Mouse (Mus musculus) hindbrain, embryonic 14.5 days (tissue): Measurements from ENCODE around the gene Gsdme. TPM values are rescaled to one million over a fixed set of nuclear protein-coding genes. Genes with fewer than 3 reads are reported as not detected.

Experiments used
- ATAC-seq: fragments of 200-750 bp; cut with Nextera tagmentation; 2 replicates; pipeline ENCODE4 v1.8.0; 2017; ENCODE audit warnings: moderate number of reproducible peaks, mild to moderate bottlenecking, moderate TSS enrichment, moderate library complexity; ENCODE audit not compliant: low FRiP score
- DNase-seq: peaks from one replicate; pipeline ENCODE4 v3.0.0-alpha.2; 2015; ENCODE audit warnings: low spot score
- H3K27ac ChIP-seq: fragments of 300-500 bp; sonication (generic); 2 replicates; pipeline ENCODE4 v1.5.1; 2014; ENCODE audit warnings: mild to moderate bottlenecking, moderate library complexity
- H3K27me3 ChIP-seq: fragments of 300-500 bp; sonication (generic); 2 replicates; pipeline ENCODE4 v1.6.1; 2014; ENCODE audit warnings: mild to moderate bottlenecking, low read length, mixed read lengths; ENCODE audit not compliant: control insufficient read depth, insufficient read depth
- H3K36me3 ChIP-seq: fragments of 300-500 bp; sonication (generic); replicated peaks from 2 replicates; pipeline ENCODE4 v1.6.1; 2014; ENCODE audit not compliant: control insufficient read depth, insufficient read depth
- H3K4me1 ChIP-seq: fragments of 300-500 bp; sonication (generic); replicated peaks from 2 replicates; pipeline ENCODE4 v1.6.1; 2014; ENCODE audit warnings: antibody characterized with exemption, low read length, mixed read lengths; ENCODE audit not compliant: control insufficient read depth, insufficient read depth
- H3K4me2 ChIP-seq: fragments of 300-500 bp; sonication (generic); replicated peaks from 2 replicates; pipeline ENCODE4 v1.6.1; 2014; ENCODE audit warnings: mild to moderate bottlenecking, moderate library complexity
- H3K4me3 ChIP-seq: fragments of 300-500 bp; sonication (generic); replicated peaks from 2 replicates; pipeline ENCODE4 v1.5.1; 2014; ENCODE audit warnings: mild to moderate bottlenecking, low read length
- H3K9ac ChIP-seq: fragments of 300-500 bp; sonication (generic); 2 replicates; pipeline ENCODE4 v1.6.1; 2014
- H3K9me3 ChIP-seq: fragments of 300-500 bp; sonication (generic); 2 replicates; pipeline ENCODE4 v1.6.1; 2016; ENCODE audit warnings: low read length; ENCODE audit not compliant: control insufficient read depth
- WGBS: fragments of 180-500 bp; shearing (Covaris S2); extraction: QIAGEN DNeasy Blood & Tissue Kit; methylation state at CpG from one replicate; pipeline ENCODE4 v1.1.7; 2014; 5-methylcytosine and 5-hydroxymethylcytosine counted together
- polyA plus RNA-seq: library from polyadenylated mRNA; unstranded; fragments of >200 nt; fragmentation: Nextera tagmentation; extraction: Ambion mirVana; gene quantifications from 2 replicates; pipeline ENCODE4 v1.2.1, GENCODE M21; 2014

Gsdme gene
- polyA plus RNA-seq, 1 experiment from 2014 or later = 83.8 TPM

DNA sequence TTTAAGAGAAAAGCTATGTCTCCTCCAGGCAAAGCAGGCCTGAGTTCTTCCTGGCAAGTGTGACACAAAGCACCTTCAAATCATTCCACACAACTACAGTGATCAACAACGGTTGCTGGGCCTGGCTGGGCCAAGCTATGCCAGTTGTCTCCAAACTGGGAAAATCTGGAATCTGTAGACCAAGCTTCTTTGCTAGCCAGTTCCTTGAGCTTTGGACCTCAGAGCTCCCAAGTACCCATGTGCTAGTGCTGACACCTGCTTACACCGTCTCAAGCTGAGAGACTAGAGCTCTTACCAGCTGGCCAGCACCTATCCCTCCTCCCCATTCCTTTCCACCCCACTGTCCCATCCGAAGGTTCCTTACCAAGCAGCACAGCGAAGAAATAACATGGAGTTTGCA is 47.7 kb downstream of the Gsdme start:
- Histone ChIP-seq H3K27me3 (no peaks in the 10 kb centered on the region), H3K4me2 (no peak overlapping the region), H3K27ac (no peak overlapping the region), H3K9me3 (no peaks in the 10 kb centered on the region), H3K36me3 (peaks cover 28% of the 10 kb centered on the region), H3K4me1 (no peaks in the 10 kb centered on the region), H3K9ac (no peak overlapping the region), H3K4me3 (no peak overlapping the region)
- ATAC-seq (no peak), DNase-seq (no peak)
- 92% methylated on average over 4 of the region's 4 CpGs for WGBS

- WGBS = 85% methylated on average over 2 of the region's 2 CpGs
- Histone ChIP-seq H3K27ac (no peak overlapping the region), H3K27me3 (no peaks in the 10 kb centered on the region), H3K9me3 (no peaks in the 10 kb centered on the region), H3K4me3 (no peak overlapping the region), H3K4me1 (no peaks in the 10 kb centered on the region), H3K36me3 (peaks cover 28% of the 10 kb centered on the region), H3K9ac (no peak overlapping the region), H3K4me2 (no peak overlapping the region)
- ATAC-seq = no peak
- no peak for DNase-seq
These were observed 48.3 kb downstream of the Gsdme start for GRCm38 (mm10) chr6:50215373-50215745.

DNA sequence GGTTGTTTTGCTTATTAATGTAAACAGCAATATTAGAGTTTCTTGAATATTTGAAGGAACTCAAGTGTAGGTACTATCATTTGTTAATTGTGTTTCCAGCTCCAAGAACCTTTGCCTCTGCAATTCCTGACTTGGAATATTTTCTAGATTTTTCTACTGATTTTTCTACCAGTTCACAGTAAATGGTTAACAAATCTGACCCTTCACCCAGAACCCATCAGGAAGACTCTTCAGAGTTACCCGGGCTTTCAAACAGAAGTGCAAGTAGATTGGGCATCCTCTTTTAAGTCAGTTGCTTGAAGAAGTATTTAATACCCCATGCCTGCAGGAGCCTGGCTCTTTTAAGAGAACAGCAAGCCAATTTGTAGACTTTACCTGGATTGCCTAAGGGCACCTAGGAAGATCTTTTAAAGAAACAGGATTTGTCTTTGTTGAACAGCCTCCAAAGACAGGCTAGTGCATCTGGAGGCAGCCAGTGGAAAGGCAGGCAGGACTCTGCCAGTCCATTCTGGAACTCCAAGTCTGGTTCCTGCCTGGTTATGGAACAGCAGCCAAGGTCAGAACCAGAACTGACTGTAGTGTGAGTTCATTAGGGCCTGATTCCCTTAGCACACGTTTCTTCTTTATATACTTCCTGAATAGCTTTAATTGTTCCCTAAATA is 48.8 kb downstream of the Gsdme start:
- no peak overlapping the region for H3K27ac ChIP-seq
- DNase-seq (no peak), ATAC-seq (no peak)
- H3K27me3 ChIP-seq = no peaks in the 10 kb centered on the region
- WGBS = 77% methylated on average over 2 of the region's 2 CpGs
- no peak overlapping the region for H3K9ac ChIP-seq
- peaks cover 28% of the 10 kb centered on the region for H3K36me3 ChIP-seq
- no peak overlapping the region for H3K4me3 ChIP-seq
- H3K4me1 ChIP-seq = no peaks in the 10 kb centered on the region
- H3K4me2 ChIP-seq = no peak overlapping the region
- H3K9me3 ChIP-seq = no peaks in the 10 kb centered on the region

DNA sequence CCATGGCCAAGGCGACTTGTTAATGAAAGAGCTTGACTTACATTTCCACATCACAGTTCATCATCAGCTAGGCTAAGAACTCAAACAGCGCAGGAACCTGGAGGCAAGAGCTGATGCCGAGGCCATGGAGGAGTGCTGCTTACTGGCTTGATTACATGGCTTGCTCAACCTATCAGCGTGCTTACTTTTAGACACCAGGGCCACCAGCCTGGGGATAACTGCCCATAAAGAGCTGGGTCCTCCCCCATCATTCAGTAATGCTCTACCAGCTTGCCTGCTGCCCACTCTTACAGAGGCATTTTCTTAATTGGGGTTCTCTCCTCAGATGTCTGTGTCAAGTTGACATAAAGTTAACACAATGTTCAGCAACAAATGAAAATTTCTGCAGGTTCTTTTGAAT is 58.6 kb downstream of the Gsdme start:
- peaks cover 9% of the 10 kb centered on the region; the same call in 1 of the 2 replicates for H3K36me3 ChIP-seq
- DNase-seq (no peak), ATAC-seq (no peak)
- 96% methylated on average over 4 of the region's 4 CpGs for WGBS
- H3K4me2 ChIP-seq = no peak overlapping the region
- no peak overlapping the region for H3K4me3 ChIP-seq
- H3K9me3 ChIP-seq = no peaks in the 10 kb centered on the region
- no peak overlapping the region for H3K27ac ChIP-seq
- no peaks in the 10 kb centered on the region for H3K27me3 ChIP-seq
- no peaks in the 10 kb centered on the region for H3K4me1 ChIP-seq
- H3K9ac ChIP-seq = no peak overlapping the region

GRCm38 (mm10) chr6:50204356-50204755 is 59.3 kb downstream of the Gsdme start:
- H3K36me3 ChIP-seq = peaks cover 9% of the 10 kb centered on the region; the same call in 1 of the 2 replicates
- no peak overlapping the region for H3K4me2 ChIP-seq
- ATAC-seq (no peak), DNase-seq (no peak)
- no peaks in the 10 kb centered on the region for H3K4me1 ChIP-seq
- no peaks in the 10 kb centered on the region for H3K27me3 ChIP-seq
- no peak overlapping the region for H3K9ac ChIP-seq
- 81% methylated on average over 4 of the region's 4 CpGs for WGBS
- no peak overlapping the region for H3K4me3 ChIP-seq
- no peaks in the 10 kb centered on the region for H3K9me3 ChIP-seq
- no peak overlapping the region for H3K27ac ChIP-seq

- no peak overlapping the region for H3K4me3 ChIP-seq
- no peak overlapping the region for H3K4me2 ChIP-seq
- H3K4me1 ChIP-seq = no peaks in the 10 kb centered on the region
- no peak for ATAC-seq
- WGBS = 96% methylated on average over 5 of the region's 5 CpGs
- no peaks in the 10 kb centered on the region for H3K9me3 ChIP-seq
- H3K9ac ChIP-seq = no peak overlapping the region
- H3K27ac ChIP-seq = no peak overlapping the region
- no peaks in the 10 kb centered on the region for H3K27me3 ChIP-seq
- DNase-seq = no peak
- H3K36me3 ChIP-seq = peaks cover 39% of the 10 kb centered on the region
These were observed 69.8 kb downstream of the Gsdme start for GRCm38 (mm10) chr6:50193851-50194250.

GRCm38 (mm10) chr6:50192822-50193221 is 70.8 kb downstream of the Gsdme start:
- Histone ChIP-seq H3K9ac (no peak overlapping the region), H3K36me3 (peaks cover 34% of the 10 kb centered on the region), H3K4me1 (no peaks in the 10 kb centered on the region), H3K27me3 (no peaks in the 10 kb centered on the region), H3K4me2 (no peak overlapping the region), H3K4me3 (no peak overlapping the region), H3K9me3 (no peaks in the 10 kb centered on the region), H3K27ac (no peak overlapping the region)
- 87% methylated on average over 3 of the region's 3 CpGs for WGBS
- ATAC-seq (no peak), DNase-seq (no peak)

DNA sequence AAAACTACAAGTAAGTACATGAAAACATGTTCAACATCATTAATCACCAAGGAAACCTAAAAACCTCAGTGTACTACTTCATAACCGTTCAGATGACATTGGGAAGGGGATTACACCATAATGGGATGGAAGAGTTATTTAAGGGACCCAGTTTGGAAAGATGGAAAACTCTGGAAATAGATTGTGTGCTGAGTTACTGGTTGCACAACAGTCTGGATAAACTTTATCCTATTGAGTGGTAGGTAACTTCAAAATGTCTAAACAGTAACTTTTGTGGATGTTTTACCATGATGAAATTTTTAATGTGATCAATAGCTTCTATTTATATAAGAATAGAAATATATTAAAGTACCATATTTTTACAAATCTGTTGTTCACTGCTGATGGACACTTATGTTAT is 71.5 kb downstream of the Gsdme start:
- Histone ChIP-seq H3K4me2 (no peak overlapping the region), H3K27me3 (no peaks in the 10 kb centered on the region), H3K4me1 (no peaks in the 10 kb centered on the region), H3K9ac (no peak overlapping the region), H3K36me3 (peaks cover 31% of the 10 kb centered on the region), H3K27ac (no peak overlapping the region), H3K9me3 (no peaks in the 10 kb centered on the region), H3K4me3 (no peak overlapping the region)
- WGBS = 86% methylated on average over 1 of the region's 1 CpGs
- no peak for ATAC-seq
- DNase-seq = no peak

- WGBS = 97% methylated on average over 3 of the region's 3 CpGs
These were observed 72.1 kb downstream of the Gsdme start for GRCm38 (mm10) chr6:50191605-50192004.

GRCm38 (mm10) chr6:50189376-50189775 is 74.3 kb downstream of the Gsdme start:
- Histone ChIP-seq H3K27me3 (no peaks in the 10 kb centered on the region), H3K27ac (no peak overlapping the region), H3K4me2 (no peak overlapping the region), H3K36me3 (peaks cover 29% of the 10 kb centered on the region), H3K9me3 (no peaks in the 10 kb centered on the region), H3K9ac (no peak overlapping the region), H3K4me1 (no peaks in the 10 kb centered on the region), H3K4me3 (no peak overlapping the region)
- ATAC-seq (no peak), DNase-seq (no peak)

More at GRCm38 (mm10) chr6:50191605-50192004, 72.1 kb downstream of the Gsdme start:
- H3K4me1 ChIP-seq = no peaks in the 10 kb centered on the region
- no peaks in the 10 kb centered on the region for H3K9me3 ChIP-seq
- H3K4me2 ChIP-seq = no peak overlapping the region
- H3K27me3 ChIP-seq = no peaks in the 10 kb centered on the region
- no peak overlapping the region for H3K27ac ChIP-seq
- no peak for DNase-seq
- H3K36me3 ChIP-seq = peaks cover 29% of the 10 kb centered on the region
- H3K9ac ChIP-seq = no peak overlapping the region
- H3K4me3 ChIP-seq = no peak overlapping the region
- ATAC-seq = no peak
